9 mouse cellular contexts compared by ENCODE assay signal in genomic region chr19:28165901-28166361, GRCm38 (mm10).
DNase-seq lines count a peak whose midpoint lies in the region; ATAC-seq and TF ChIP-seq lines count a peak whose summit lies in the region.
"Had no signal": no experiment of that assay in that cellular context is flagged by ENCODE, and none has a peak within 500 bp of the region (broad histone marks: within the 10 kb centered on the region; RNA-seq: fewer than 3 reads in every experiment).

No protein-coding gene starts in this region.

- 0 out of 2 replicates have a peak overlapping the region, but pooled peaks have one; percentile 4 for H3K27ac ChIP-seq in hindbrain, postnatal 0 days

- WGBS in hindbrain, postnatal 0 days: 23% methylated on average over 15 of the region's 15 CpGs

- TF ChIP-seq CTCF in hindbrain, postnatal 0 days (IDR thresholded peaks at IDR 0.05; ENCODE audit: low read depth): peak; percentile 76

- no peaks in the 10 kb centered on the region for H3K4me1 ChIP-seq in hindbrain, postnatal 0 days (ENCODE audit: insufficient read depth, low read length)
- H3K4me1 ChIP-seq: megakaryocyte, embryonic 14.5 days had no signal

- H3K4me2 ChIP-seq in hindbrain, postnatal 0 days (ENCODE audit: low read depth, low read length): peak overlapping the region; percentile 44

- peak; percentile 60 to 87 for DNase-seq in adrenal gland, adult (ENCODE audit: inconsistent age in 2 of 2, low spot score in 1 of 2)
- DNase-seq in cerebellum, postnatal 36 days: peak; percentile 54 to 73
- peak; percentile 60 to 85 for DNase-seq in frontal cortex, postnatal 36 days (ENCODE audit: low spot score in 2 of 2)
- DNase-seq in hindbrain, postnatal 0 days (ENCODE audit: low spot score): peak; percentile 91
- peak; percentile 62 to 65 for DNase-seq in layer of hippocampus, postnatal 36 days
- DNase-seq in lung, postnatal 25 days (ENCODE audit: low spot score): peak; percentile 59
- DNase-seq in right cerebral cortex, postnatal 14 days: peak; percentile 54
- DNase-seq in spleen, adult 12 weeks (ENCODE audit: low spot score): no peak

- H3K4me3 ChIP-seq in hindbrain, postnatal 0 days (ENCODE audit: low read length): peak overlapping the region; percentile 16; the same call in 1 of the 2 replicates
- H3K4me3 ChIP-seq: megakaryocyte, embryonic 14.5 days had no signal

- no peaks in the 10 kb centered on the region for H3K36me3 ChIP-seq in hindbrain, postnatal 0 days (ENCODE audit: insufficient read depth, low read length)

- H3K27me3 ChIP-seq in hindbrain, postnatal 0 days (ENCODE audit: insufficient read depth, low read length): no peaks in the 10 kb centered on the region
- H3K27me3 ChIP-seq: megakaryocyte, embryonic 14.5 days had no signal

- H3K9ac ChIP-seq in hindbrain, postnatal 0 days (replicated peaks; ENCODE audit: low read length): no peak overlapping the region

- peak; percentile 94 for ATAC-seq in hindbrain, postnatal 0 days

- H3K9me3 ChIP-seq in hindbrain, postnatal 0 days (ENCODE audit: low read length): no peaks in the 10 kb centered on the region
